Mouse (Mus musculus) limb, embryonic 14.5 days (tissue): ENCODE results near the gene Kank4. TPM values are rescaled to one million over a fixed set of nuclear protein-coding genes. Genes with fewer than 3 reads are reported as not detected.

Source experiments
- ATAC-seq: fragments of 200-750 bp; cut with Nextera tagmentation; 2 replicates; pipeline ENCODE4 v1.8.0; 2017; ENCODE audit warnings: low read depth, moderate number of reproducible peaks, moderate TSS enrichment; ENCODE audit not compliant: low FRiP score
- DNase-seq: peaks from one replicate; pipeline ENCODE4 v3.0.0-alpha.2; 2015; ENCODE audit warnings: low spot score
- H3K27ac ChIP-seq: fragments of 300-500 bp; sonication (generic); replicated peaks from 2 replicates; pipeline ENCODE4 v1.5.1; 2014; ENCODE audit warnings: low read depth, mild to moderate bottlenecking, low read length, moderate library complexity, mixed read lengths
- H3K27me3 ChIP-seq: fragments of 300-500 bp; sonication (generic); 2 replicates; pipeline ENCODE4 v1.6.1; 2014; ENCODE audit warnings: low read length, mixed read lengths; ENCODE audit not compliant: control insufficient read depth, insufficient read depth
- H3K36me3 ChIP-seq: fragments of 300-500 bp; sonication (generic); 2 replicates; pipeline ENCODE4 v1.6.1; 2014; ENCODE audit warnings: mild to moderate bottlenecking, low read length, moderate library complexity, mixed read lengths; ENCODE audit not compliant: control insufficient read depth, insufficient read depth
- H3K4me1 ChIP-seq: fragments of 300-500 bp; sonication (generic); 2 replicates; pipeline ENCODE4 v1.6.1; 2014; ENCODE audit warnings: antibody characterized with exemption, low read length, mixed read lengths; ENCODE audit not compliant: control insufficient read depth, insufficient read depth
- H3K4me2 ChIP-seq: fragments of 300-500 bp; sonication (generic); replicated peaks from 2 replicates; pipeline ENCODE4 v1.6.1; 2014; ENCODE audit warnings: low read depth, mild to moderate bottlenecking, low read length, moderate library complexity; ENCODE audit not compliant: severe bottlenecking
- H3K4me3 ChIP-seq: fragments of 300-500 bp; sonication (generic); replicated peaks from 2 replicates; pipeline ENCODE4 v1.5.1; 2014; ENCODE audit warnings: low read length
- H3K9ac ChIP-seq: fragments of 300-500 bp; sonication (generic); 2 replicates; pipeline ENCODE4 v1.6.1; 2014; ENCODE audit warnings: mild to moderate bottlenecking, low read depth, low read length, moderate library complexity; ENCODE audit not compliant: severe bottlenecking
- H3K9me3 ChIP-seq: fragments of 300-500 bp; sonication (generic); 2 replicates; pipeline ENCODE4 v1.6.1; 2016; ENCODE audit warnings: low read length; ENCODE audit not compliant: control insufficient read depth
- POLR2A ChIP-seq: fragments of 200-500 bp; IDR thresholded peaks from 2 replicates; pipeline ENCODE4 v1.8.0; 2012; ENCODE audit warnings: inconsistent platforms, mild to moderate bottlenecking, moderate library complexity, borderline replicate concordance; ENCODE audit not compliant: insufficient read depth, insufficient read length; ENCODE audit errors: extremely low read depth
- WGBS: fragments of 180-500 bp; shearing (Covaris S2); extraction: QIAGEN DNeasy Blood & Tissue Kit; methylation state at CpG from one replicate; pipeline ENCODE4 v1.1.7; 2014; 5-methylcytosine and 5-hydroxymethylcytosine counted together
- polyA plus RNA-seq, 2 experiments: library from polyadenylated mRNA; depleted of rRNA in 1 of 2; stranded (reverse) in 1 of 2; unstranded in 1 of 2; fragments of >200 nt; fragmentation: Nextera tagmentation in 1 of 2; extraction: Ambion mirVana in 1 of 2; gene quantifications; 2 replicates each; pipeline versions ENCODE4 v1.2.1 to v1.2.3; 2012 to 2014

Gene Kank4
- polyA plus RNA-seq, 2 experiments, result 3.7 to 11.6 TPM

GRCm38 (mm10) chr4:98776721-98777427 is 40.5 kb downstream of the Kank4 start:
- Histone ChIP-seq H3K9me3 (no peaks in the 10 kb centered on the region), H3K27ac (peak overlapping the region; percentile 43), H3K4me3 (no peak overlapping the region), H3K36me3 (peaks cover 19% of the 10 kb centered on the region), H3K27me3 (no peaks in the 10 kb centered on the region), H3K9ac (no peak overlapping the region), H3K4me1 (peaks cover 38% of the 10 kb centered on the region), H3K4me2 (no peak overlapping the region)
- TF ChIP-seq POLR2A, result no peak
- WGBS, result 24% methylated on average over 10 of the region's 10 CpGs
- ATAC-seq, result peak; percentile 83
- DNase-seq, result peak; percentile 45

GRCm38 (mm10) chr4:98773785-98774184 is 43.6 kb downstream of the Kank4 start:
- DNase-seq (no peak), ATAC-seq (no peak)
- no peak for TF ChIP-seq POLR2A
- no peak overlapping the region for H3K9ac ChIP-seq
- no peak overlapping the region for H3K27ac ChIP-seq
- peaks cover 23% of the 10 kb centered on the region for H3K4me1 ChIP-seq
- WGBS, result 95% methylated on average over 5 of the region's 5 CpGs
- no peaks in the 10 kb centered on the region for H3K9me3 ChIP-seq
- H3K27me3 ChIP-seq, result no peaks in the 10 kb centered on the region
- H3K4me2 ChIP-seq, result no peak overlapping the region
- H3K4me3 ChIP-seq, result no peak overlapping the region
- peaks cover 35% of the 10 kb centered on the region for H3K36me3 ChIP-seq

GRCm38 (mm10) chr4:98767134-98768133 is 49.9 kb downstream of the Kank4 start:
- H3K4me1 ChIP-seq, result peaks cover 7% of the 10 kb centered on the region
- no peak for ATAC-seq
- no peaks in the 10 kb centered on the region for H3K9me3 ChIP-seq
- no peak overlapping the region for H3K4me2 ChIP-seq
- H3K27ac ChIP-seq, result no peak overlapping the region
- WGBS, result 62% methylated on average over 14 of the region's 14 CpGs
- no peak for DNase-seq
- no peak overlapping the region for H3K9ac ChIP-seq
- no peak overlapping the region for H3K4me3 ChIP-seq
- no peak for TF ChIP-seq POLR2A
- H3K36me3 ChIP-seq, result peaks cover 39% of the 10 kb centered on the region
- no peaks in the 10 kb centered on the region for H3K27me3 ChIP-seq

- Histone ChIP-seq H3K4me1 (no peaks in the 10 kb centered on the region), H3K9ac (no peak overlapping the region), H3K4me3 (no peak overlapping the region), H3K27ac (no peak overlapping the region), H3K27me3 (no peaks in the 10 kb centered on the region), H3K9me3 (no peaks in the 10 kb centered on the region), H3K4me2 (no peak overlapping the region), H3K36me3 (peaks cover 38% of the 10 kb centered on the region)
- DNase-seq (no peak), ATAC-seq (no peak)
- no peak for TF ChIP-seq POLR2A
- WGBS, result 84% methylated on average over 3 of the region's 3 CpGs
Measured at GRCm38 (mm10) chr4:98758872-98759518, 58.3 kb downstream of the Kank4 start.

- peaks cover 34% of the 10 kb centered on the region for H3K36me3 ChIP-seq
- H3K27me3 ChIP-seq, result no peaks in the 10 kb centered on the region
- no peak overlapping the region for H3K9ac ChIP-seq
- H3K27ac ChIP-seq, result no peak overlapping the region
- DNase-seq (no peak), ATAC-seq (0 out of 2 replicates have a peak, but pooled peaks have one; percentile 41)
- no peaks in the 10 kb centered on the region for H3K4me1 ChIP-seq
- H3K4me2 ChIP-seq, result no peak overlapping the region
- H3K4me3 ChIP-seq, result no peak overlapping the region
- 56% methylated on average over 4 of the region's 4 CpGs for WGBS
- no peaks in the 10 kb centered on the region for H3K9me3 ChIP-seq
- TF ChIP-seq POLR2A, result no peak
Measured at GRCm38 (mm10) chr4:98758012-98758821, 59.1 kb downstream of the Kank4 start.
